Mouse (Mus musculus) spleen, embryonic (tissue): ENCODE results near the gene Ccz1.

Experiments used
- CTCF ChIA-PET: fragments of 350-600 bp; sonication (Branson Sonifier 250); formaldehyde crosslinking; loops from one replicate; lab custom pipeline; 2022; lab: Charles Lee

The Ccz1 gene

GRCm38 (mm10) chr5:143994632-143995365 is 19.9 kb downstream of the Ccz1 start:
- CTCF ChIA-PET: no interaction called here

GRCm38 (mm10) chr5:143993849-143994248 is 20.8 kb downstream of the Ccz1 start:
- CTCF ChIA-PET: interaction anchor here (0.7 kb wide), 1 partner anchor 25 kb away, joined by 3 read pairs; no protein-coding TSS in a partner anchor

GRCm38 (mm10) chr5:143993260-143993659 is 21.4 kb downstream of the Ccz1 start:
- CTCF ChIA-PET: interaction anchor here (0.7 kb wide), 1 partner anchor 24 kb away, joined by 3 read pairs; no protein-coding TSS in a partner anchor

GRCm38 (mm10) chr5:143992661-143993060 is 22.0 kb downstream of the Ccz1 start:
- CTCF ChIA-PET: no interaction called here

- CTCF ChIA-PET: no interaction called here
Observed at GRCm38 (mm10) chr5:143990086-143990485, 24.6 kb downstream of the Ccz1 start.

GRCm38 (mm10) chr5:143989046-143989445 is 25.6 kb downstream of the Ccz1 start:
- CTCF ChIA-PET: no interaction called here

- CTCF ChIA-PET: no interaction called here
Observed at GRCm38 (mm10) chr5:143987596-143987995, 27.1 kb downstream of the Ccz1 start.

GRCm38 (mm10) chr5:143985381-143985780 is 29.3 kb downstream of the Ccz1 start:
- CTCF ChIA-PET: interaction anchor here (0.7 kb wide), 1 partner anchor 343 kb away, joined by 8 read pairs; no protein-coding TSS in a partner anchor

GRCm38 (mm10) chr5:143982361-143982760 is 32.3 kb downstream of the Ccz1 start:
- CTCF ChIA-PET: interaction anchor here (0.6 kb wide), 1 partner anchor 26 kb away, joined by 5 read pairs; no protein-coding TSS in a partner anchor

- CTCF ChIA-PET: interaction anchor here (0.6 to 0.9 kb wide), 2 partner anchors 24 to 454 kb away, joined by 3 to 6 read pairs; no protein-coding TSS in a partner anchor
Observed at GRCm38 (mm10) chr5:143980858-143981257, 33.8 kb downstream of the Ccz1 start.

- CTCF ChIA-PET: no interaction called here
Observed at GRCm38 (mm10) chr5:143976726-143977431, 37.8 kb downstream of the Ccz1 start.

- CTCF ChIA-PET: interaction anchor here (0.8 kb wide), 1 partner anchor 553 kb away, joined by 3 read pairs; no protein-coding TSS in a partner anchor
Observed at GRCm38 (mm10) chr5:143976232-143976631, 38.4 kb downstream of the Ccz1 start.

GRCm38 (mm10) chr5:143975631-143975933 is 39.1 kb downstream of the Ccz1 start:
- CTCF ChIA-PET: interaction anchor here (0.7 to 0.8 kb wide), 2 partner anchors 11 to 552 kb away, joined by 3 to 22 read pairs; no protein-coding TSS in a partner anchor

- CTCF ChIA-PET: interaction anchor here (0.7 kb wide), 1 partner anchor 11 kb away, joined by 22 read pairs; no protein-coding TSS in a partner anchor
Observed at GRCm38 (mm10) chr5:143974931-143975630, 39.6 kb downstream of the Ccz1 start.

GRCm38 (mm10) chr5:143972628-143973027 is 42.0 kb downstream of the Ccz1 start:
- CTCF ChIA-PET: no interaction called here

GRCm38 (mm10) chr5:143966671-143967070 is 48.0 kb downstream of the Ccz1 start:
- CTCF ChIA-PET: no interaction called here

- CTCF ChIA-PET: no interaction called here
Observed at GRCm38 (mm10) chr5:143965586-143966345, 48.9 kb downstream of the Ccz1 start.

- CTCF ChIA-PET: no interaction called here
Observed at GRCm38 (mm10) chr5:143961176-143961575, 53.5 kb downstream of the Ccz1 start.

GRCm38 (mm10) chr5:143959551-143959950 is 55.1 kb downstream of the Ccz1 start:
- CTCF ChIA-PET: no interaction called here

- CTCF ChIA-PET: interaction anchor here (0.5 kb wide), 1 partner anchor 24 kb away, joined by 3 read pairs; no protein-coding TSS in a partner anchor
Observed at GRCm38 (mm10) chr5:143957101-143957500, 57.6 kb downstream of the Ccz1 start.

- CTCF ChIA-PET: no interaction called here
Observed at GRCm38 (mm10) chr5:143950016-143950415, 64.7 kb downstream of the Ccz1 start.
